Mouse (Mus musculus): ENCODE results near the gene Fras1.

Gene Fras1

DNA sequence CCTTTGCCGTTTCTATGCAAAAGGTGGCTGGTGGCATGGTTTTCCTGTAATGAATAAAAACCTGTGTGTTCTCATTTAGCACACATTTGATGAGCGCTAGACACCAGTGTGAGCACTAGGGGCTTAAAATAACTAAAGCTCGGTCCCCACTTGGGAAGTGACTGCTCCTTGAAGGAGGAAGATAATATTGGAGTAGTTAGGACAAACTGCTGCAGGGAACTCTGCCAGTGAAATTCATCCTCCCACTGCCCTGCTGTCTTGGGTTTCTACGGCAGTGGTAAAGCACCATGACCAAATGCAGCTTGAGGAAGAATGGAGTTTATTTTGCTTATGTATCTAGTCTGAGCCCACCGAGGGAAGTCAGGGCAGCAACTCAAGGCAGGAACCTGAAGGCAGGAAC is 211.0 kb downstream of the Fras1 start:
- DNase-seq, result no peak

GRCm38 (mm10) chr5:96590621-96591020 is 216.9 kb downstream of the Fras1 start:
- DNase-seq, result no peak

DNA sequence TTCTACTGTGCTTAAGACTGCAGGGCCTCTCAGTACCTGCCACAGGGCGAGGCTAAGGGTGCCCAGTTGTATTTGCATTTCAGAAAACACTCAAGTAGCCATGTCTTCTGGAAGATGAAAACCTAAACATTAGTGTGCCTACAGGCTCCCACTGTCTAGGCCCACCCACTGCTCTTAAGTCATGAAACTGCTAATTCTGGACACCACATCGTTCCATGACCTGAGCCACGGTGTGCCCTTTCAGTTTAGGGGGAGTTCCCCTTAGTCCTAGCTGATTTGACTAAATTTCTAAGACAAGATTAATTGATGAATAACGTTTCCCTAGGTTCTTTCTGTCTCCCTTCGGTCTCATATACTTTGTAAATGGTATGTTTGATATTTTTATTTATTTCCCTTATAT is 222.0 kb downstream of the Fras1 start:
- no peak for DNase-seq

DNA sequence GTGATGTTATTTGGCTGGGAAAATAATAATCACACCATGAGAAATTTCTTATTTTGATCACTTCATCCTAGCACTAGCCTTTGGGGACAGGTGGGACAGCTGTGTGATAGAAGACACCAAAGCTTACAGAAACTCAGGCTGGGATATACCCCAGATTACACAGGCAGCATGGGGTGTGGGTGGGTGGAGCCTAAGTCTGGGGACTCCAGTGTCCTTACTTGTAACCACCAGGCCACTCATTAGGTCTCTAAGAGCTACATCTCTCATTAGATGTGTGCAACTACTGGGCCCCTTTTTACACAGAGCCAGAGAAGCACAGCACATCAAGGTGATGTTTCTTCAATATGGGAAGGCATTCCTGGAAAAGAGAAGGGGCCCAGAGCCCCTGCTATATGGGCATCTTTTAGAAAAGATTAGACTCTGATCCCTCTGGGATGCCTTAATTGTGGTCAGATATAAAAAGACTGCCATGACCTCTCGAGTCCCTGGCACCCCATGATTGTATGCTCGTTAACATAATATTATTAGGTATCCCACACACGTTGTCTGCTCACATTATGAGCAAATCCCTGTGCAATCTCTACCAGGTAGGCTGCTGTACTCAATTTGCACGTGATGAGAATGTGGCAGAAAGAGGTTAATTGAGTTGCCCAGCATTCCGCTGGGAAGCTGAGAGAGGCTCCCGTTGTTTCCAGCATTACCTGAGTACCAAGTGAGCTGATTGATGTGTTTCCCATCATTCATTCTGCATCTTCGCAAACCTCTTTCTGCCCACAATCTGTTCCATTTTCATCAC is 230.4 kb downstream of the Fras1 start:
- no peak for DNase-seq

DNA sequence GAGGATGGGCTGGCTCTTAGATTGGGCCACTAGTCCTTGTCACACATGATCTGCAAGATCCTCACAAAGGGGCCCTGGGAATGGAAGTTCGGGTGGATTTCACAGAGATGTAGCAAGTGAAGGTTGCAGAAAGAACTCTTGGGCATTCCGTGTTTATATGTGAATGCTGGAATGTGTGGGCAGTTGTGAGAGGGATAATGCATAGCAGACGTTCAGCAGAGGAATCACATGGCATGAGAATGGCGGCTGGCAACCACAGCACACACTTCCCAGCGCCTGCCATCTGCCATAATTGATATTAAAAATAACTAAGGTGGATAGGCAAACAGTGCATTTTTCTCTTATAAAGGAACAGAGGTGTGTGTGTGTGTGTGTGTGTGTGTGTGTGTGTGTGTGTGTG is 234.3 kb downstream of the Fras1 start:
- no peak for DNase-seq

DNA sequence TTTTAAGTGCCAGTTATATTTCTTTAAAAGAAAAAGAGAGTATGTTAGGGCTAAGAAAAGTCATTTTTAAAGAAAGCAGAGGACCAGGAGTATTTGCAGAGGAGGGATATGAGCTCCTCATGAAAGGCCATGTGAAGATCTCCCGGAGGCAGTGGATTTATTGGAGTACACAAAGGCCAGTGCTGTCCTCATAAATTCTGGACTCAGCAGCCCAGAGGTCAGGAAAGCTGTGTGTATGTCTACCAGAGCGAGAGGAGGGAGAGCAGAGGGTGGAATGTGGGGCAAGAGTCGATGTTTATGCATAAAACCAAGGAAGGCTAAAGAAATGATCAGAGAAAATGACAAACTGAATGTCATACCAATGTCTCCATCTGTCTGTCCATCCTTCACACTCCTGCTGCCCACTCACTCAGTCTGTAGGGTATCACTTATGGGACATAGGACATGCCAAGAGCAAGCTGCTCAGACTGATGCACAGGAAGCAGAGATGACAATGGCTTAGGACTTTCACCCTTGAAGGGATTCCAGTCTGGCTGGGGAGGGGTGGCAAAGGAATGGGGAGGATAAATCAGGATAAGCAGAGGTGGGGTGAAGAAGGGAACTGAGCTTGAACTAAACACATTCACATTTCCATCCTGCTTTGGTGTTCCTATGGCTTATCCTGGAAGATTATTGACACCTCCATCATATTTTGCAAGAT is 235.0 kb downstream of the Fras1 start:
- DNase-seq, result no peak

- DNase-seq, result no peak
These were observed 238.3 kb downstream of the Fras1 start for GRCm38 (mm10) chr5:96612077-96612476.

- no peak for DNase-seq
These were observed 243.3 kb downstream of the Fras1 start for GRCm38 (mm10) chr5:96616954-96617646.

GRCm38 (mm10) chr5:96618008-96618407 is 244.3 kb downstream of the Fras1 start:
- no peak for DNase-seq

DNA sequence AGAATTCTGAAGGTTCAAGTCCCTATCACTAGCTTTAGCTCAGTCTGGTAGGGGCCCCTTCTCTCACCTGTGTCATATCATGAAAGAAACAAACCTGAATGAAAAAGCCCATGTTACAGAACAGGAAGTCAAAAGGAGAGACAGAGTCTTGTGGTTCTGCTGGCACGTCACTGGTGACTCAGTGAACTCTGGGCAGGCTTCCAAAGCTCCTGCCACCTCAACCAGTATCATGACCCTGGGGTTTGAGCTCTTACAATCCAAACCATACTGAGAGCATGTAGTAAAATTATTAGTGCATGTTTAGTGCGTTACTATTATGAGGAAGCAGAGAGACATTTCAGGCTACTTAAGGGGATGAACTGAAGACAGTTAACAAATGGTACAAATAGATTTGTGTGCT is 246.5 kb downstream of the Fras1 start:
- DNase-seq, result no peak

DNA sequence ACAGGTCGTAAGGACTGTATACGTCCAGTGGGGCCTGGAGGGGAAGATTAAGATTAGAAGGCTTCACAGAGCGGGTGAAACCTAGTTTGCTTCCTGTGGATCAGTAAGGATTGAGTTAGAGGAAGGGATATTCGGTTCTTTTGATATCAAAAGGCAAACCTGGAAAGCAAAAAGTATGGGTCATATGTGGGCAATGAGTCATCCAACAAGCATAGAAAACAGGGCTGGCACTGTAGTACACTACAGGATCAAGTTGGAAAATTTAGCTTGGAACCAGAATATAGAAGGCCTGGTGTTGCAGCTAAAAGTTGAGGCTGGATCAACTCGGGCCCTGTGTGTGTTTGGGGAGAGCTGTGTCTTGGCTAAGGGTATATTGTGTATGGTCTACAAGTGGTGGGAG is 246.9 kb downstream of the Fras1 start:
- DNase-seq, result no peak

DNA sequence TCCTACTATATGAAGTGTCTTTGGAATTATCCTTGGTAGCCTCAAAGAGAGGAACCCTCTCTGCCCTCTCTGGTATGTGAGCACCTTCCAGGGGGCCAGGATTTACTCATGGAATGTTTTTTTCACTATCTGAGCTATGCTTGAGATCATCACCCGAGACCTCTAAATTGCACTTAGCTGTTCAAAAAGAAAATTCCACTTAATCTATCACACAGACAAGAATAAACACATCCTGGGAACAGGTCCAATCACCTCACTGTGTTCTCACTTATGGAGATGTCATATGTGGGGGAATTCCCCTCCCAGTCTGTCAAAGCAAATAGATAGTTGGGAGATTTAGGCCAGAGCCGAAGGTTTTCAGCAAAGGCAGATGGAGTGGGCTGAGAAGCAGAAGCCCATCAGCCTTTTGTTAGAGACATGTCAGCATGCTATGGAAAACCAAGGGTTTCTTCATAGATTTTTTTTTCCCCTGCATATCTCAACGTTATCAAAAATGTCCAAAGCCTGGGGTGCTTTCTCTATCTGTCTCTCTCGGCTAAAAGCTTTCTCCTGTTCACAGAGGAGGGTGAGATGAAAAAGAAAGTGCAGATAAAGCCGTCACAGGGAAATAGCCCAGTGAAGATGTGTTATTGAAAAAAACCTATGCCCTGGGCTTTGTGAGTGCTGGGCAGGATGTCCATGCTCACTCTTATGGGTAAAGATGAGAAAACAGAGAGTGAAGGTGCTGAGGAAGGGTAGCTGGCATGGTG is 249.0 kb downstream of the Fras1 start:
- DNase-seq, result no peak

DNA sequence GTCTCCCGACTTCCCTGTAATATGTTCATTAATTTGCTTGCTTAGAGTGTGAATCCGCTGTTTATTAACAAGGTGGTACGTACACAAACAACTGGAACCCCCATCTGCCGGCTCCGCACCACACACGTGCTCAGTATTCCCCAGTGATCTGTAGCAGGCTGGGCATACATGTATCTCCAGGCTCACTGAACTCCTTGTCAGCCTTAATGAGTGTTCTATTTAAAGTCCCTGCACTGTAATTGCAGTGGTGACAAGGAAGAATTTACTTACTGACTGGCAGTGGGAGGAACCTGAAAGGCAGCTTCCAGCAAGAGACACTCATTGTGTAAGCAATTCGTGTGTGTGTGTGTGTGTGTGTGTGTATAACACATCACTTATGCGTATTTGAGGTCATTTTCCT is 256.1 kb downstream of the Fras1 start:
- DNase-seq, result no peak

DNA sequence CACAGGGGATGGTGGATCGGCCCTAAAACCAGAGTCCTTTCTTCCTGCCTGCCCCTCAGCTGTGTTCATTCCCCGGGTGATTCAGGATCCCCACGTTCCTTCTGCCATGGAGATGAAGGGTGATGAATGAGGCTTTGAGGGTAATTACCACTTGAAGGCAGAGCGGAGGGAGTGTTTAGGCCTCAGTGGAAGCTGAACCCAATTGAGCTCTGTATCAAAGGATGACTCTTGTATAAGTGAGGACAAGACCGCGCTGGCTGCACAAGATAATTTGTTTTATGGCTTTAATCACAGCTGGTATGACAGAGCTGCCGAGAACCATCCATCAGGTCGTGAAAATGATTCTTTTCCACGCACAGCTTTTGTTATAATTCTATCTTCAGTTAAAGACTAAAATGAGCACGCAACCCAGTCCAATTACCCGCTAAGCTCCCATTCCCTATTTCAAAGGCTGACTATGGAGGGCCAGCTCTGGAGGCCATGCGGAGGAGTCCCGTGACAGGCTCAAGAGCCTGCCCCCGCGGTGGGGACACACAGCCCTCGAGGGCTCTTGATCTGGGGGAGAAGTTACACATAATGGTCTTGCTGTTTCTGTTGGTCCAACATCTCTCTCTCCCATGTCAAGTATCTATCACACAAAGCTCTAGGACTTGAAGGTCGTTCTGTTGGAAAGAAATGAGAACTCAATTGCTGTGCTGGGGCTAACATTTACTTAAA is 261.5 kb downstream of the Fras1 start:
- no peak for DNase-seq

DNA sequence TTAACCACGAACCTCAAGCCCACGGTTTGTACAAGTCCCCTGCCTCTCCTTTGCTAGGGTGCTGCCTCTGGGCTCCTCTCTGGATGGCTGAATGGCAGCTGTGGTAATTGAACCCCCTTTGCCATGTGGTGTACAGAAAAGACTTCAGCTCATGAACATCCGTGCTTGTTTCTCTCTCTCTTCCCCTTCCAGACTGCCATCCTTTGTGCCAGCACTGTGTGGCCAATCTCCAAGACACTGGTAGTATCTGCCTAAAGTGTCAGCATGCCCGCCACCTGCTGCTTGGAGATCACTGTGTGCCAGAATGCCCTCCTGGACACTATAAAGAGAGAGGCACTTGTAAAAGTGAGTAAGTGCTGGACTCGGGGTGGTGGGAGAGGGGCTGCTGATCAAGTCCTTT is 262.1 kb downstream of the Fras1 start:
- DNase-seq, result peak; percentile 90

- no peak for DNase-seq
These were observed 265.6 kb downstream of the Fras1 start for GRCm38 (mm10) chr5:96639213-96639910.

- no peak for DNase-seq
These were observed 267.5 kb downstream of the Fras1 start for GRCm38 (mm10) chr5:96641297-96641696.

DNA sequence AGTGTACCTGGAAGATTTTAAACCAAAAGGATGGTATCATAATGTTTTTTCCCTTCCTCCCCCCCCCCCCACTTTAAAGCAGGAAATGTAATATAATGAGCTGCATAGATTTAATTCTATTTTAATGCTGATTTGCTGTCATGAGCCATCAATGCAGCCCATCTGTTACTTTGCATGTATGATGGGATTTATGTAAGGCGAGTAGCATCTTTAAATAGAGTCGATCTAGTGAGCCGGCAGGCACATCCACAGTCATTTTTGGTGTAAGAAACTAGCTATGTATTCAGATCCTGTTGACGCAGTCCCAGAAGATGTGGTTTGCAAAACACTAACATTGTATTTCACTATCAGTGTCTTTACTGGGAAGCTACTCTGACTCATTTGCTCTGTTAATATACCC is 301.9 kb downstream of the Fras1 start:
- DNase-seq, result no peak

DNA sequence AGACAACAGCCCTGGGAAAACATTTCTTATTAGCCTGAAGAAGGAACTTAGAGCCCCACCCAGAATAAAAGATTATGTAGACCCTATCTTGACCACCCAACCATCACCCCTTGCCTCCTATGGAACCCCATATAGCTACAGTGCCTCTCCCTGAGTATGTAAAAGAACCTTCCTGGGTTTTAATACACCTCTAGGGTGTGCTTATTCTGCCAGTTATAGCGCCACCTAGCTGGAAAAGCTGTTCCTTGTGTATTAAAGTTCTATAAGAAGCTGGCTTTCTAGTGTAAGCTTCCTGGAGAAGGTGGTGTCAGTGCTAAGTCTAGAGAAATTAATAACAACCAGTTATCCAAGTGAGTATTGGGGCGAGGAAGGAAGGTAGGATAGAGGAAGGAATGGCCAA is 303.7 kb downstream of the Fras1 start:
- DNase-seq, result peak; percentile 33 to 51

DNA sequence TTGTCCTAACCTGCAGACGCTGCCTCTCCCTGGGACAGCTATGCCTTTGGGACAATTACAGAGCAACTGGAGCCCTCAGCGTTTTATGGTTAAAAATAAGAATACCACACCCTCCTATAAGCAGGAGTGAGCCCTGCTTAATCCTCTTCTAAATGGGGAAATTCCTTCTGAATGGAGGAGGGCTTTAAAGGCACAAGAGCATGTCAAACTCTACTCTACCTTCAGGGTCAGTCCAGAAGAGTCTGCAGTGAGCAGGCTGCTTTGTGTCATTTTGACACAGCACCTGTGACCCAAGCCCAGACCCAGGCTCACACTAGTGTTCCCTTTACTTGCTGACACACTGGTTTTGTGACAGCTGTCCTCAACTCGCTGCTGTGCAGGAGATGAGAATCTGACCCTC is 307.3 kb downstream of the Fras1 start:
- DNase-seq, result no peak

DNA sequence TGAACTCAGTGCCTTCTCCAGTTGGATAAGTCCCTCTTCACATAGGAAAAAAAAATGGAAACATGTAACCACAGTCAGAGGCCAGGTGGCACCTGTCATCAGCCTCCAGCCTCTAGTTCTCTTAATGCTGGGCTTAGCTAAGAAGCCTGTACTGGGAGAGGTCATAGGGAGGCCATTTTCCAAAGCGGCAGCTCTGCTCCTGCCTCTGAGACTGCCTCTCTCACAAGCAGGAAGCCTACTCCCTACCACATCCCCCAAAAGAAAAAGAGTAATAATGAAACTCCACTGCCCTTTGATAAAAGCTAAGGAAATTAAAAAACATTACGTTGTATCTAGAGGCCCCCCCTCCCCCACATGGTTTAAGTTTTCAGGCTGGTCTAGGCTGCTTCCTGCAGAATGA is 309.0 kb downstream of the Fras1 start:
- DNase-seq, result no peak

GRCm38 (mm10) chr5:96688885-96689284 is 315.1 kb downstream of the Fras1 start:
- no peak for DNase-seq
